50 mouse cellular contexts compared by ENCODE assay signal in the genomic region with DNA sequence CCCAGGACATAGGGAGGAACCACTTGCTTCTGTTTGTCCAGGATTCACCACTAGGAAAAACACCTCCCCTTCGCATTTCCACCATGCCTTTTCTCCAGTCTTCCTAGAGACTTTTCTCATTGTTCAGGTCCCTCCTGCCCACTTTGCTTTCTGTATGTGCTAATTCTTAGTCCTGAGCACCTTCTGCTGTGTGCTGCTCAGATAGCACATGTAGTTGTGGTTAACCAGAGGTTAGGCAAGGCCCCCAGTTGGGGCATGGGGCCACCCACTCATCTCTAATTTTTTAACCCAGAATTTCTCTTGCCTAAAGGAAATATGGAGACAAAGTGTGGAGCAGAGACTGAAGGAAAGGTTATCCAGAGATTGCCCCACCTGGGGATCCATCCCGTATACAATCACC. TPM values are rescaled to one million over a fixed set of nuclear protein-coding genes. Genes with fewer than 3 reads are reported as not detected.
"Had no signal": no experiment of that assay in that cellular context is flagged by ENCODE, and none has a peak within 500 bp of the region (broad histone marks: within the 10 kb centered on the region; RNA-seq: fewer than 3 reads in every experiment).

No protein-coding gene starts in this region.

- H3K27ac ChIP-seq: heart, embryonic 10.5 days; heart, embryonic 13.5 days; heart, embryonic 15.5 days; hindbrain, embryonic 10.5 days; hindbrain, embryonic 12.5 days; hindbrain, embryonic 13.5 days; hindbrain, embryonic 14.5 days; hindbrain, embryonic 15.5 days; hindbrain, postnatal 0 days; intestine, embryonic 15.5 days; kidney, embryonic 15.5 days; kidney, postnatal 0 days; layer of hippocampus, adult 2 months had no signal

- DNase-seq: heart, postnatal 10 days; heart, postnatal 14 days; heart, postnatal 36 days; heart, postnatal 4 days; kidney, adult 11 months; kidney, adult 18-20 months; kidney, adult 2 months; kidney, adult 8-10 months; kidney, adult 9 months; kidney, postnatal 14 days; kidney, postnatal 25 days; kidney, postnatal 36 days; kidney, postnatal 4 days; layer of hippocampus, adult 9-11 months; layer of hippocampus, postnatal 36 days had no signal

- H3K4me1 ChIP-seq: heart, embryonic 10.5 days; heart, embryonic 12.5 days; heart, embryonic 13.5 days; heart, embryonic 15.5 days; hindbrain, embryonic 10.5 days; hindbrain, embryonic 12.5 days; hindbrain, embryonic 13.5 days; hindbrain, embryonic 15.5 days; intestine, embryonic 15.5 days; kidney, embryonic 15.5 days had no signal

- ATAC-seq: hindbrain, embryonic 16.5 days; hindbrain, postnatal 0 days; inflammation-experienced regulatory T-cells, adult 6 months; intestine, embryonic 15.5 days; intestine, embryonic 16.5 days; intestine, postnatal 0 days had no signal

- H3K4me3 ChIP-seq: heart, embryonic 10.5 days; heart, embryonic 12.5 days; heart, embryonic 13.5 days; heart, embryonic 15.5 days; hindbrain, embryonic 10.5 days; hindbrain, embryonic 12.5 days; hindbrain, embryonic 13.5 days; hindbrain, embryonic 15.5 days; intestine, embryonic 15.5 days; kidney, embryonic 15.5 days; layer of hippocampus, adult 2 months had no signal

RNA-seq across cellular contexts. Expression of gene S100a9, which starts 6.7 kb away (rescaled TPM):
- total RNA-seq: layer of hippocampus, adult 18-20 months; layer of hippocampus, adult 2 months; layer of hippocampus, postnatal 25 days had no signal
- polyA plus RNA-seq: heart, embryonic 10.5 days; hindbrain, embryonic 10.5 days had no signal

RNA-seq across cellular contexts. Expression of gene Pglyrp4, which starts 24.5 kb away (rescaled TPM):
- total RNA-seq: heart, postnatal 10 days; heart, postnatal 14 days; heart, postnatal 25 days; heart, postnatal 36 days; heart, postnatal 4 days; hematopoietic stem cell, adult 5-6 weeks; hindbrain, postnatal 0 days; layer of hippocampus, adult 18-20 months; layer of hippocampus, adult 2 months; layer of hippocampus, adult 8-10 months; layer of hippocampus, postnatal 10 days; layer of hippocampus, postnatal 14 days; layer of hippocampus, postnatal 25 days; layer of hippocampus, postnatal 36 days; left cerebral cortex, adult 18-20 months had no signal
- polyA plus RNA-seq: heart, embryonic 10.5 days; heart, embryonic 11.5 days; heart, embryonic 12.5 days; heart, embryonic 13.5 days; heart, embryonic 14.5 days; heart, embryonic 15.5 days; heart, embryonic 16.5 days; heart, postnatal 0 days; hindbrain, embryonic 10.5 days; hindbrain, embryonic 11.5 days; hindbrain, embryonic 12.5 days; hindbrain, embryonic 13.5 days; hindbrain, embryonic 14.5 days; hindbrain, embryonic 15.5 days; hindbrain, embryonic 16.5 days; hindbrain, postnatal 0 days; inflammation-experienced regulatory T-cells, adult 6 months; intestine, embryonic 14.5 days; intestine, embryonic 15.5 days; intestine, embryonic 16.5 days; intestine, postnatal 0 days; kidney, adult 2 months; kidney, embryonic 14.5 days; kidney, embryonic 15.5 days; kidney, embryonic 16.5 days; large intestine, adult 2 months had no signal

RNA-seq across cellular contexts. Expression of gene S100a8, which starts 33.5 kb away (rescaled TPM):
- total RNA-seq: hindbrain, postnatal 0 days; layer of hippocampus, adult 18-20 months; layer of hippocampus, adult 2 months; layer of hippocampus, postnatal 14 days; layer of hippocampus, postnatal 25 days had no signal
- polyA plus RNA-seq: heart, embryonic 10.5 days; hindbrain, embryonic 10.5 days; large intestine, adult 2 months had no signal

RNA-seq across cellular contexts. Expression of gene S100a7a, which starts 48.4 kb away (rescaled TPM):
- total RNA-seq: heart, postnatal 4 days; hematopoietic stem cell, adult 5-6 weeks; hindbrain, postnatal 0 days had no signal
- polyA plus RNA-seq: heart, embryonic 10.5 days; heart, embryonic 11.5 days; heart, embryonic 13.5 days; heart, embryonic 14.5 days; heart, embryonic 15.5 days; heart, postnatal 0 days; hindbrain, embryonic 10.5 days; hindbrain, embryonic 11.5 days; hindbrain, embryonic 12.5 days; hindbrain, embryonic 13.5 days; hindbrain, embryonic 14.5 days; hindbrain, embryonic 15.5 days; hindbrain, postnatal 0 days; inflammation-experienced regulatory T-cells, adult 6 months; intestine, embryonic 14.5 days; kidney, embryonic 14.5 days had no signal
